Mouse (Mus musculus) liver, postnatal 0 days (tissue): ENCODE results near the gene Snrnp25. TPM values are rescaled to one million over a fixed set of nuclear protein-coding genes. Genes with fewer than 3 reads are reported as not detected.
A peak's percentile ranks its signal among the peaks of the same experiment; 100 is the strongest.
"Not testable (repeated sequence)": the region's sequence is repeated elsewhere in the genome, so short reads cannot be mapped to it uniquely, and the experiment has no call there.

Experiments used
- ATAC-seq: fragments of 200-750 bp; cut with Nextera tagmentation; 2 replicates; pipeline ENCODE4 v1.8.0; 2017; ENCODE audit warnings: mild to moderate bottlenecking, moderate library complexity
- DNase-seq: peaks from one replicate; pipeline ENCODE4 v3.0.0-alpha.2; 2016
- H3K27ac ChIP-seq: fragments of 300-500 bp; sonication (generic); 2 replicates; pipeline ENCODE4 v1.5.1; 2014; ENCODE audit warnings: antibody characterized with exemption, moderate library complexity, mild to moderate bottlenecking, low read depth
- H3K27me3 ChIP-seq: fragments of 300-500 bp; sonication (generic); 2 replicates; pipeline ENCODE4 v1.6.1; 2014; ENCODE audit warnings: low read length, control low read depth, mixed read lengths; ENCODE audit not compliant: insufficient read depth
- H3K36me3 ChIP-seq: fragments of 300-500 bp; sonication (generic); replicated peaks from 2 replicates; pipeline ENCODE4 v1.6.1; 2014; ENCODE audit warnings: mild to moderate bottlenecking, control low read depth, low read length, moderate library complexity, mixed read lengths; ENCODE audit not compliant: insufficient read depth
- H3K4me1 ChIP-seq: fragments of 300-500 bp; sonication (generic); 2 replicates; pipeline ENCODE4 v1.6.1; 2014; ENCODE audit warnings: antibody characterized with exemption, mild to moderate bottlenecking, control low read depth; ENCODE audit not compliant: insufficient read depth
- H3K4me2 ChIP-seq: fragments of 300-500 bp; sonication (generic); 2 replicates; pipeline ENCODE4 v1.6.1; 2014; ENCODE audit warnings: low read depth, mild to moderate bottlenecking, low read length, moderate library complexity, mixed read lengths
- H3K4me3 ChIP-seq: fragments of 300-500 bp; sonication (generic); 2 replicates; pipeline ENCODE4 v1.5.1; 2014; ENCODE audit warnings: low read depth, low read length
- H3K9ac ChIP-seq: fragments of 300-500 bp; sonication (generic); replicated peaks from 2 replicates; pipeline ENCODE4 v1.6.1; 2014; ENCODE audit warnings: mild to moderate bottlenecking, moderate library complexity
- H3K9me3 ChIP-seq: fragments of 300-500 bp; sonication (generic); 2 replicates; pipeline ENCODE4 v1.6.1; 2016; ENCODE audit warnings: mild to moderate bottlenecking, control low read depth, low read length, mixed read lengths
- CTCF ChIP-seq: sonication (generic); IDR thresholded peaks from 2 replicates; pipeline ENCODE4 v1.5.1; 2016; ENCODE audit warnings: antibody characterized with exemption, low read depth
- EP300 ChIP-seq: IDR thresholded peaks from 2 replicates; pipeline ENCODE4 v1.6.1; 2016; ENCODE audit warnings: antibody characterized with exemption, low read depth, mild to moderate bottlenecking
- WGBS: fragments of 180-500 bp; shearing (Covaris S2); extraction: QIAGEN DNeasy Blood & Tissue Kit; methylation state at CpG from one replicate; pipeline ENCODE4 v1.1.7; 2014; ENCODE audit not compliant: insufficient replicate concordance; 5-methylcytosine and 5-hydroxymethylcytosine counted together
- polyA plus RNA-seq: library from polyadenylated mRNA; unstranded; fragments of >200 nt; fragmentation: Nextera tagmentation; extraction: Ambion mirVana; gene quantifications from 2 replicates; pipeline ENCODE4 v1.2.1, GENCODE M21; 2015

Snrnp25 gene
- polyA plus RNA-seq, 1 experiment from 2014 or later = 32.9 TPM

DNA sequence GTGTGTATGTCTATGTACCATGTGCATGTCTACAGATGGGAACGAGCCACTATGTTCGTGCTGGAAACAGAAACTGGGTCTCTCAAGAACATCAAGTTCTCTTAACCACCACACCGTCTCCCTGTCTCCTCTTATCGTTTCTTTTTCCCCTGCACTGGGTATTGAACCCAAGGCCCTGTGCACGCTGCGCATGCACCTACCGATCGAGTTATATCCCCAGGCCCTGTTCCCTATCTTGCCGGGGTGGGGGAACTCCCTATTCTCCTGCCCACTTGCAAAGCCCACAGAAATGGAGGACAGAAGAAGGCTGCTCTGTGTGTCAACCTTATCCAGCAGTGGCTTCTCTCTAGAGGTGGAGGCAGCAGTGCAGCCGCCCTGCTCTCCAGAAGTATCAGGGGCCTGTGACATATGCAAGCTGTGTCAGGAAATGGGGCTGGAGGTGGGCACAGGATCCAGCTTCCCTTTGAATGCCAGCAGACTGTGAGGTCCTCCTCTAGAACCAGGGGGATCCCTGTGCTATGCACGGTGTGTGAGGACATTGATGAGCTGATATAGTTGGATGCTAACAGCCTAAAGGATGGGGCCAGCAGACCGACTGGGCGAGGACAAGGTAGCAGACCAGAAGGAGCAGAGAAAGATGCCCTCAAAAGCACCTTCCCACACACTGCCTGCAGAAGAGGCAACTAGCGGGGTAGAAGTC is 6.8 kb upstream of the Snrnp25 start:
- no peaks in the 10 kb centered on the region for H3K36me3 ChIP-seq
- H3K4me3 ChIP-seq = no peak overlapping the region
- no peaks in the 10 kb centered on the region for H3K4me1 ChIP-seq
- no peak for TF ChIP-seq EP300
- TF ChIP-seq CTCF = no peak
- H3K27ac ChIP-seq = no peak overlapping the region
- no peak for DNase-seq
- 62% methylated on average over 14 of the region's 14 CpGs for WGBS
- H3K9me3 ChIP-seq = no peaks in the 10 kb centered on the region
- no peak overlapping the region for H3K4me2 ChIP-seq
- ATAC-seq = no peak
- H3K27me3 ChIP-seq = no peaks in the 10 kb centered on the region
- no peak overlapping the region for H3K9ac ChIP-seq

DNA sequence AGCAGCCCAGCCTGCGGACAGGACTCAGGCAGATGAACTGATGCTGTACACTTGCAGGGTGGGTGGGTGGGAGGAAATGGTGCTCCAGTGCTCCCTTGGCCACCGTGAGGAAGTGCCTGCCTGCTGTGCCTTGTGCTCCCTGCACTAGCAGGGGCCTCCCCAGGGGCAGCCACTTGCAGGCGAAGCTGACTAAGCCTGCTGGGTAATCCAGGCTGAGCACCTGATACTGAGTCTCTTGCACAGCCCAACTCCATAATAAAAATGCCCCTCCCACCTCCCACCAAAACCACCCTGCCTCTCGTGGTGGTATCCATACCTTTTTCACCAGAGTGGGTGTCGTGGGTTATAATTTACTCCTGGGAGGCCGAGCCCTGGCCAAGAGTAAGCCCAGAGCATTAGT is 6.0 kb upstream of the Snrnp25 start:
- DNase-seq = no peak
- ATAC-seq = no peak
- H3K27me3 ChIP-seq = no peaks in the 10 kb centered on the region
- no peaks in the 10 kb centered on the region for H3K36me3 ChIP-seq
- H3K4me2 ChIP-seq = no peak overlapping the region
- no peak overlapping the region for H3K4me3 ChIP-seq
- H3K4me1 ChIP-seq = no peaks in the 10 kb centered on the region; the same call in 1 of the 2 replicates
- no peak overlapping the region for H3K27ac ChIP-seq
- H3K9me3 ChIP-seq = no peaks in the 10 kb centered on the region
- TF ChIP-seq EP300 (no peak), CTCF (no peak)
- WGBS = 44% methylated on average over 6 of the region's 6 CpGs
- no peak overlapping the region for H3K9ac ChIP-seq

DNA sequence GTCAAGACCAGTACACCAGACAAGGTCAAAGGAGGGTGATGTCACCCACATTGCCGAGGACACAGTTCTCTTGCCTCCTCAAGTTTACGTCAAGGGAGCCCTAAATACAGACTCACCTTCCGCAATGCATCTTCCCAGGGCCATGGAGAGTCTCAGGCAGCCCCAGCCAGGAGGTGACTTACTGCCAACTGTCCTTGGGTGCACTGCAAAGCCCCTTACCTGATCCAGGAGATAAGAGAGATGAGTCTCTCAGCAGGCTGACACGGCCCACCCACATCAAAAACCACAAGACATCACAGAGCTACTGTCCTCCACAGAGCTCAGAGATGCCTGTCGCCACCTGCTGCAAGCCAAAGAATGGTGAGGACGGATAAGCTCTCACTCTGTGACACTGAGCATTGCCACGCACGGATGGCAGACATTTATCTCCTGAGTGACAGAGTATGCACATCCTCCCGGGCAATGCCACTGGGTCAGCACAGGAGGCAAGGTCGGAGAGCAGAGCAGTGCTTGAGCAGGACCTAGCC is 5.1 kb upstream of the Snrnp25 start, which contains the start of gene Il9r:
Gene Il9r, minus strand, starts transcription at position 205 of the 527 bp plus-strand sequence.
- Histone ChIP-seq H3K36me3 (no peaks in the 10 kb centered on the region), H3K4me2 (no peak within 1 kb of the TSS)

DNA sequence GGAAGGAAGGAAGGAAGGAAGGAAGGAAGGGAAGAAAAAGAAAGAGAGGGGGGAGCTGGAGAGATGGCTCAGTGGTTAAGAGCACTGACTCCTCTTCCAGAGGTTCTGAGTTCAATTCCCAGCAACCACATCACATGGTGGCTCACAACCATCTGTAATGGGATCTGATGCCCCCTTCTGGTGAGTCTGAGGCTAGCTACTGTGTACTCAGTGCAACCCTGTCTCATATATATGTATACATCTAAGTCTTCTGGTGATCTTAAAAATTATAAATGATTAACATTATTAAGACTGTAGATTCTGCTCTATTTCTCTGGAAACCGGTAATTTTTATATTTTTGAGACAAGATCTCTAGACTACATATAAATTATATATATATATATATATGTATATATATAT is 4.2 kb upstream of the Snrnp25 start:
- not testable (repeated sequence) for H3K27ac ChIP-seq, H3K4me3 ChIP-seq, H3K27me3 ChIP-seq, H3K9me3 ChIP-seq, H3K4me2 ChIP-seq, ATAC-seq, H3K9ac ChIP-seq, H3K36me3 ChIP-seq, DNase-seq
- peaks cover 14% of the 10 kb centered on the region for H3K4me1 ChIP-seq
- peak; percentile 46 for TF ChIP-seq CTCF
- WGBS = 59% methylated on average over 1 of the region's 1 CpGs

More for the DNA sequence above, 5.1 kb upstream of the Snrnp25 start, which contains the start of gene Il9r:
- H3K27me3 ChIP-seq = no peaks in the 10 kb centered on the region
- no peak for DNase-seq
- no peak within 1 kb of the TSS for H3K4me3 ChIP-seq
- 43% methylated on average over 10 of the region's 10 CpGs for WGBS
- no peak within 1 kb of the TSS for H3K9ac ChIP-seq
- peaks cover 7% of the 10 kb centered on the region for H3K4me1 ChIP-seq
- no peak for ATAC-seq
- no peaks in the 10 kb centered on the region for H3K9me3 ChIP-seq
- no peak within 1 kb of the TSS for H3K27ac ChIP-seq
- TF ChIP-seq CTCF (no peak), EP300 (no peak)

DNA sequence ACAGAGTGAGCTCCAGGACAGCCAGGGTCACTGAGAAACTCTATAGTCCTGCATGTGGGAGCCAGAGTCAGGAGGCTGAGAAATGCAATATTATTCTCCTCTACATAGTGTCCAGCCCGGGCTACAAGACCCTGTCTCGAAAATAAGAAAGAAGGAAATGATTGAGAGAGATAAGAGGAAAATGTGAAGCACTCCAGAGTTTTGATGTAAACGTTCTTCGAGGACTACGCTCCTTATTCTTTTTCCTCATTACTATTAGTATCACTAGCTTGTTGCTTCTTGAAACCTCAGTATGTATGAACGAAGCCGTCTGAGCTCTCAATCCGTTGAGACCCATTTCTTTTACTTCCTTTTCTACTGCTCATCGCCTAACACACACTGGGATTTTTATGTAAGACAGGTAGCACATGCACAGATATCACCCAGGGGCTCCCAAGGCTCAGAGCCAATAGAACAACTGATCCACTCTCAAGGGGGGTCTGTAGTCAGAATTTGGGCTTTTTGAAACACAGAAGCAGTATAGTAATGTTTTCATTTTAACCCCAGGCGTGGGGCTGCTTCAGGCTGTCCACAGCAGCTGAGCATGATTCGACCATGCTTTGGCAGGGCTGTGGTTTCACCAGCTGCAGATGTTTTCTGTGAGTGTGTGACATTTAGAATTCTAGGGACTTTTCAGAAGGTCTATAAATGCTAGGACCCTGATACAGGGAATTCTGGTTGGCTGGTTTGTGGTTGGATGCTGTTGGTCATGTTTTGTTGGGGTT is 3.1 kb upstream of the Snrnp25 start:
- H3K4me1 ChIP-seq = peaks cover 16% of the 10 kb centered on the region
- no peak overlapping the region for H3K9ac ChIP-seq
- H3K4me3 ChIP-seq = no peak overlapping the region
- H3K27me3 ChIP-seq = no peaks in the 10 kb centered on the region
- no peaks in the 10 kb centered on the region for H3K9me3 ChIP-seq
- H3K4me2 ChIP-seq = no peak overlapping the region
- 41% methylated on average over 11 of the region's 11 CpGs for WGBS
- H3K36me3 ChIP-seq = no peaks in the 10 kb centered on the region
- no peak overlapping the region for H3K27ac ChIP-seq
- DNase-seq = no peak
- no peak for TF ChIP-seq CTCF
- TF ChIP-seq EP300 = no peak
- no peak for ATAC-seq

DNA sequence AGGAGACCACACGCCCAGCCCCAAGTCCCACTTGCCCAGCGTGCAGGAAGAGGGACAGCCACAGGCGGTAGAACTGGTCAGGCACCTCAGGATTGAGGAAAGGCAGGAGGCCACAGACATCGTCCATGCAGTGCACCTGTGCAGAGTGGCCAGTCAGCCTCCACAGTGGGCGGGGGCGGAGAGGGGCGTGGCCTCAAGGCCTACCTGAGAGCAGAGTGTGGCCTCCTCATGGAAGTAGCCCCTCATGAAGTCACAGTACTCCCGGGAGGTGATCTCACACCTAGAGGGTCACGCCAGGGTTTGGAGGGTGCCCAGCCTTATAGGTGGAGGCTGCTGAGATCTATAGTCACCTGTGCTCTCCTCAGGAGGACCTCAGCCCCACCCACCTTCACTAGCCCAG is 5.4 kb downstream of the Snrnp25 start:
- Histone ChIP-seq H3K4me1 (peaks cover 6% of the 10 kb centered on the region), H3K36me3 (peaks cover 25% of the 10 kb centered on the region), H3K9ac (no peak overlapping the region), H3K27me3 (no peaks in the 10 kb centered on the region), H3K4me3 (no peak overlapping the region), H3K27ac (no peak overlapping the region), H3K4me2 (no peak overlapping the region), H3K9me3 (no peaks in the 10 kb centered on the region)
- no peak for TF ChIP-seq CTCF
- no peak for TF ChIP-seq EP300
- 79% methylated on average over 9 of the region's 9 CpGs for WGBS
- ATAC-seq (no peak), DNase-seq (no peak)
